Mouse (Mus musculus): ENCODE measurements at regions not wholly inside any gene's neighbourhood (a gene's known extent, or its start where the extent isn't known, plus 50 kb on each side); places are given as distances from the start of the nearest gene placed in this dataset.

DNA sequence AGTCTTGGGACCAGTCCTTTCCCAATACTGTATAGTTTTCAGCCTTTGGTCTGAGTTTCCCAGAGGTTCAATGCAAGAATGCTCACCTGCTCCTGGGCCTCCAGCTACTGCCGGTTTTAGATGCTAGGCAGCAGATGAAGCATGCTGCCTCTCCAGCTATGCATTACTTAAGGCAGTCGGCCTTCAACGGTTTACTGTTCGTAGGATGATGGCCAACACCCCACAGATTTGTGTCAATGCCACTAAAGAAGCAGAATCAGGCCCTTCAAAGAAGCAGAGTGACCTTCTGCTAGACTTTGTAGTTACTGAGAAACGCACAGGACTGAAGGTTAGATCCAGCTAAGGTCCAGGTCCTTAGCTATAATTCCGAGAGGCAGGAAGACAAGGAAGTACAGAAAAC is 65.0 kb upstream of the Btg3 start:
- Histone ChIP-seq H3K36me3 (ENCODE audit: control insufficient read depth, insufficient read depth, low read length) (no peaks in the 10 kb centered on the region), H3K27ac (ENCODE audit: low read depth, low read length) (no peak overlapping the region), H3K9me3 (ENCODE audit: control insufficient read depth, low read length) (no peaks in the 10 kb centered on the region), H3K4me2 (no peak overlapping the region), H3K4me1 (replicated peaks; ENCODE audit: control insufficient read depth, insufficient read depth, low read length) (no peaks in the 10 kb centered on the region), H3K27me3 (replicated peaks; ENCODE audit: control insufficient read depth, insufficient read depth, low read length) (no peaks in the 10 kb centered on the region), H3K9ac (ENCODE audit: low read depth, low read length) (no peak overlapping the region), H3K4me3 (ENCODE audit: low read depth, low read length) (no peak overlapping the region)
- 88% methylated on average over 6 of the region's 6 CpGs for WGBS
- no peak for DNase-seq (ENCODE audit: low spot score)
- ATAC-seq (replicated peaks; ENCODE audit: low FRiP score) = no peak

DNA sequence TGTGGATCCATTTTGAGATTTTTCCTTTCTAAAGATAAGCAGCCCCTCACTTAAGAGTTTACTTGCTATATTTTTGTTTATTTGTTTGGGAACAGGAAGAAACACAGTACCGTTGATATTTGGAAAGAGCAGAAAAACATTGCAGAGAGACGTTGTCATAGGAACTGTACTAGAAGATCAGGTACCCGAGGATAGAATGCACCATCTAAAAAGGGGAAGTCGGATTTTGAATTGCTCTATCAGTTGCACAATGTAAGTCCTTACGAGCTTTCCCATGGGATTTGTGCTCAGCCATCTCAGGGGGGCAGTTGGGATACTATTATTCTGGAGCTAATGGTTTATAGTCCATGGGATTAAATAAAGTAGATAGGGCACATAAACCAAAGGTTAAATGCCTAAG is 58.7 kb upstream of the Btg3 start:
- H3K4me2 ChIP-seq = no peak overlapping the region
- no peaks in the 10 kb centered on the region for H3K4me1 ChIP-seq (replicated peaks; ENCODE audit: control insufficient read depth, insufficient read depth, low read length)
- no peak overlapping the region for H3K9ac ChIP-seq (ENCODE audit: low read depth, low read length)
- H3K36me3 ChIP-seq (ENCODE audit: control insufficient read depth, insufficient read depth, low read length) = no peaks in the 10 kb centered on the region
- ATAC-seq (replicated peaks; ENCODE audit: low FRiP score) = no peak
- H3K4me3 ChIP-seq (ENCODE audit: low read depth, low read length) = no peak overlapping the region
- no peaks in the 10 kb centered on the region for H3K9me3 ChIP-seq (ENCODE audit: control insufficient read depth, low read length)
- H3K27me3 ChIP-seq (replicated peaks; ENCODE audit: control insufficient read depth, insufficient read depth, low read length) = no peaks in the 10 kb centered on the region
- 60% methylated on average over 5 of the region's 5 CpGs for WGBS
- DNase-seq (ENCODE audit: low spot score) = no peak
- H3K27ac ChIP-seq (ENCODE audit: low read depth, low read length) = no peak overlapping the region

DNA sequence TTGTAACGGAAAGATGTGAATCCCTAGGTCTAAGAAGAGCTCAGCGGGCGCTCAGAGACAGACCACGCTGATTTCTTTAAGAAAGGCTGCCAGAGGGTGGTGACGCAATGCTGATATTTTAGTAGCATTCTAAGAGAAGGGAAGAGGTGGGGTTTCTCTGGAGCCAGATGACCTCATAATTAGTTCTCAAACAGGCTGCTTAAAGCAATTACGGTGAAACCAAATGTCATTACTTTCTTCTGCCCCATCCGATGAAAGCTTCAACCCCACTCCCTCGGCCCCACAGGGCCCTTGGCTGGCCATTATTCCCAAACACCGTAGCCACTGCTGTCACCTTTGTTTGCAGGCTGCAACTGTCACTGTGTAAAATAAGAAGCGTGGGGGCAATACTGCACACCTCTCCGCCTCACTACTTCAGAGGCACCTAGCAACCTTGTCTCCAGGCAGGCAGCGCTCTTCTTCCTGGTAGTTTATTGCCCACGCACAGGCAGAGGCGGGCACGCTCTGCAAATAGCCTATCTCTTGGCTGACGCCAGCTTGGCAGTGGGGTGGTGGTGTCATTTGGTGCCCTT is 50.6 kb upstream of the Btg3 start:
- DNase-seq (ENCODE audit: low spot score) (no peak), ATAC-seq (replicated peaks; ENCODE audit: low FRiP score) (no peak)
- WGBS = 53% methylated on average over 16 of the region's 16 CpGs
- no peak overlapping the region for H3K4me2 ChIP-seq
- H3K9ac ChIP-seq (ENCODE audit: low read depth, low read length) = no peak overlapping the region
- H3K4me3 ChIP-seq (ENCODE audit: low read depth, low read length) = no peak overlapping the region
- H3K36me3 ChIP-seq (ENCODE audit: control insufficient read depth, insufficient read depth, low read length) = no peaks in the 10 kb centered on the region
- no peaks in the 10 kb centered on the region for H3K4me1 ChIP-seq (replicated peaks; ENCODE audit: control insufficient read depth, insufficient read depth, low read length)
- no peak overlapping the region for H3K27ac ChIP-seq (ENCODE audit: low read depth, low read length)
- H3K27me3 ChIP-seq (replicated peaks; ENCODE audit: control insufficient read depth, insufficient read depth, low read length) = no peaks in the 10 kb centered on the region
- no peaks in the 10 kb centered on the region for H3K9me3 ChIP-seq (ENCODE audit: control insufficient read depth, low read length)
